Mouse (Mus musculus): ENCODE measurements around the gene Lin28b. TPM values are rescaled to one million over a fixed set of nuclear protein-coding genes. Genes with fewer than 3 reads are reported as not detected.

Gene Lin28b
- not detected in 2 replicates for polyA plus RNA-seq (2012; rRNA removed)

DNA sequence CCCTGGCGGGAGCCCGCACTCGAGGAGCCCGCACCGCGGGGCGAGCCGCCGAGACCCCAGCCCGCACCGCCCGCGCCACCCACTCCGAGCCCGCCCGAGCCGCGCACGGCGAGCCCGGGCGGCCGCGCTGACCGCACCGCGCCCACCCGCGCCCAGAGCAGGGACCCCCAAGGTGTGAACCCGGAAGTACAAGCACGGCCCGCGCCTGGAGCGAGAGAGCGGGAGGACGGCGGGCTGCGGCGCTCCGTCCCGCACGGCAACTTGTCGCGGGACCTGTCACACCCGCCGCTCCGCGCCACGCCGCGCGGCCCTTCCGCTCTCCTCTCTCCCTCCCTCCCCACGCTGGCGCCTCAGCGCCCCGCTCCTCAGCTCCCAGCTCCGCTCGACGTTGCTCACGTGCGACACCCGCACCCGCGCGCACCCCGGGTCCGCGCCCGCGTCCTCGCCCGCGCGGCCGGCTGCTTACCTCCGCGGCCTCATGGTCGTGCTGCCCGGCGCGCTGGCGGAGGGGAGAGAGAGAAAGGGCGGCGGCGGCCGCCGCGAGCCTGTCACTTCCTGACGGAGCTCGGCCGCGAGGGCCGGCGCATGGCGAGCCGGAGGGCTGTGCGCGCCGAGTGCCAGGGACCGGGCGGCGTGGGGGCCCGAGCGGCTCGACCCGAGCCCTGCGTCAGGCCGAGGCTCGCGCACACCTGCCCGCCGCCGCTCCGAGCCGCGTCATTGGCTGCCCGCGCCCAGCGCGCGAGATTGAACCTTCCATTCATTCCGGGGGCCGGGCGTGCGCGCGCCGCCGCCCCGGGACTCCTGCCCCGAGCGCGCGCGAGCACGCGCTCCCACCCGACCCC lies at the start of gene Lin28b:
Gene Lin28b, minus strand, starts transcription at position 635 of the 842 bp plus-strand sequence.
- no peak for DNase-seq (ENCODE audit: low read depth)

DNA sequence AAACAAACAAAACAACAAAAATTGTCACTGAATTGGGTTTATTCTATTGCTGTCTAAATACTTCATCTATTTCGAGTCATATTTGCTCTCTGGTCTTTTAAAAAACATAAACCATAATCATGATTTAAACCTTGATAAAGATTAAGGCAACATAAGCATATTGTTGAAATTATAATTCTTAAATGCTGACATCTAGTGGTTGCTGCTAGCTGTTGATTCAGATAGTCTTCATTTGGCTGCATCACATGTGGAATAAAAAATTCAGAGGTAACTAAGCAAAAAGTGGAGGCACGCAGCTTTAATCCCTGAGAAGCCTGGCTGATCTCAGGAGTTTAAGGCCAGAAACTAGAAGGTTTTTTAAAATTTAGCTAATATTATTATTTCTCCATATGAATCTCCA lies 25.6 kb upstream of the Lin28b start:
- DNase-seq (ENCODE audit: low read depth) = no peak

DNA sequence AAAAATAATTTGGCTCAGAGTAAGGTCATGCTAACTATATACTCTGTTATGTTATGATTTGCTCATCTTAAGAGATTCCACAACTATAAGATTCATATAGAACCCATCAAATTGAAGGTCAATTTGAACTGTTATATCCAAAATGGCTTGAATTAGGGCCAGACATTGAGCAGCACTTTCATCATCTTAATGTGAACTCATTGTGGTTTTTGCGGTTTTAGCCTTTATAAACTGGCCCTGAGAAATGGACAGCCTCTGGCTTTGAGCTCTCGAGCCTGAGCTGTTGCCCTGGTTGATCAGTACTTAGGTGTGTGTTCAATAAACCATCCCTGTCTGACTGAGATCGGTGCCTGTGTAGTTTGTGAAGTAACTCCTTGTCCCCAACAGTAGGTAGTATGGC lies 24.5 kb upstream of the Lin28b start:
- DNase-seq (ENCODE audit: low read depth) = no peak

DNA sequence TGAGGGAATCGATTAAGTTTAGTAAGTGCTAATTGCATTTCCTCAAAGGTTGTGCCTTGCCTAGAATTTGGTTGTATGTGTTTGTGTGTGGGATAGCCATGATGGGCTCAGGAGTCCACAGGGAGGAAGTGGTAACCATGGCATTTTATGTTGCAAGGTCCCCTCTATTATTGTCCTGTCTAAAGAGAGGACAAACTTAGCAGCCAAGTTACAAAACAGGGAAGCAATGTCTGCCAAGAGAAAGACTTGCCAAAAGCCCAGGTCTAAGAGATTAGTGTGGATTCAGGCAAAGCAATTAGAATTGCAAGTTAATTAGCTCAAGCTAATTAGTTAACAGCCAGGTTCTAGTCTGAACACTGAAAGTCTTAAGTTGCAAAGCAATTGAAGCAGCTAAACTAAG lies 14.1 kb upstream of the Lin28b start:
- no peak for DNase-seq (ENCODE audit: low read depth)

DNA sequence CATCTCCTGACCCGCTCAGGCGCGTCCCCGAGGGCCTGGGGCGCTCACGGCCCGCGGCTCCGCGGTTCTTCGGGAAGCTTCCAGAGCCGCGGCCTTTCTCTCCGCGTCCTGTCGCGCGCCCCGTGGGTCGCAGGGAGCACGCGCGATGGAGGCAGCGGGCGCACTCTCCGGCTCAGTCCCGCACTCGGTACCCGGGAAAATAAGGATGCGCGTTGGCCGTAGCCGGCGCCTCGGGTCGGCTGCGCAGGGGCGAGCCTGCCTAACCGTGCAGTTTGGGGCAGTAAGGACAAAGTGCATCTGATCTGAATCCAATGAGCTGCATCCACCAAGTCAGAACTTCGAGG lies 380 bp upstream of the Lin28b start:
- no peak for DNase-seq (ENCODE audit: low read depth)

DNA sequence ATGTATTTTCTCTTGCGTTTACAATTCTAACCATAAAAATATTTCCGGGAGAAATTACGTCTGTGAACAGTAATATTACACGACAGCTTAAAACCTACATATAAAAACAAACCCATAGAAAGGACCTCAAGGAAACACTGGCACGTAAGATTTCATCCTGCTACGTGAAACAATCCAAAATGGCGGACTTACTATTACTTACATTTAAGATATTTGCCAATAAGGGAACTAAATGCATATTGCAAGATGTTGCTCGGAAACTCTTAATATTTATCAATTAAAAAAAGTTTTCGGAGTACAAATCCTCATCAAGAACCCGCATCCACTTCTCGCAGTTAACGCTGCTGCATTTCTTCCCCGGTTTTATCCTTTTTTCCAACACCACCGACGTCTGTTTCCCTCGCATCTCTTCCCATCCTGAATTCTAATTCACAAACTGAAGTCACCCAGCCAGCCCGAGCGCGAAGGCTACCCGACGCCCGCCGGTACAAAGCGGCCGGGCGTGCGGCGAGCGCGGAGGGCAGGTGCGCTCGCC lies 902 bp downstream of the Lin28b start:
- DNase-seq (ENCODE audit: low read depth) = no peak

DNA sequence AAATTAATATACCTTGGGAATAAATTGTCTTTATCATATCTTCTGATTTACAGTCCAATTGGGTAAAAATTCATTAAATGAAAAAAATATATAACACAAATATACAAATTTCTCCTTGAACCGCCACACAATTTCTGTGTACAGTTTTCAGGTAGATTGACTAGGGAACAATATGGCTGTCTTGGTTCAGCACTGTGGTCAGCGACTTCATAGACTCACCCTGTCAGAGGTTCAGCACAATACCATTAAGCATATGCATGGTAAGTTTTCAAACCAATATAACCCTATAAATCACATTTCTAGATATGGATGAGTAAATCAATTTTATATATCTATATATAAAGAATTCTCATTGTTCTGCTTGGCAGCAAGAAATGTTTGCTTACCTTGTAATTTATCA lies 3.0 kb downstream of the Lin28b start:
- no peak for DNase-seq (ENCODE audit: low read depth)

DNA sequence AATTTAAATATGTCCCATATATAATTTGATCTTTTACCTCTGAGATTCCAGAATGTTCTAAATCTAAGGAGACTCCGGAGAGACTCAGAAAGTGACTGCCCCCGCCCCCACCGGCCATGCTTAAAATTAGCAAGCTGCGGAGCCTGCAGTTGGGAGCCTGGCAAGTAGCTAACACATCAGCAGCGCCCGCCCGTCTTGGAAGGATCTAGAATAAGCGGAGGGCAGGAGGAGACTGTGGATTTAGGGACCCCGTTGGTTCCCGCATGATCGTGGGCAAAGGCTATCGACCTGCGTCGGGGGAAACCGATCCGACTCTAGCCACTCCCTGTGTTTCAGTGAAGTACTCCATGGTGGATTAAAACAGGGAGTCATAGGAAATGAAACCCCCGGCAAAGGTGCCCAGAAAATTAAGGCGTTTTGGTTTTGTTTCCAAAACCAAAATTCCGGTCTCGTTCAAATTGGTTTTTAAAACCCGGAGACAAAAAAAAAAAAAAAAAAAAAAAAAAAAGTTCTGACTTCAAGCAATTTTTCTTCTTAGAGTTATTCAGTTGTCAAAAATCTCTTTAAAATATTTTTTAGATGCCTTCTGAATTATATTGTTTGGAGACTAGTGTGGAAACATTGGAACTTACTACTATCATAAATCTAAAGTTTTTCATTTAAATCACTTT lies 12.4 kb downstream of the Lin28b start:
- DNase-seq (ENCODE audit: low read depth) = no peak

DNA sequence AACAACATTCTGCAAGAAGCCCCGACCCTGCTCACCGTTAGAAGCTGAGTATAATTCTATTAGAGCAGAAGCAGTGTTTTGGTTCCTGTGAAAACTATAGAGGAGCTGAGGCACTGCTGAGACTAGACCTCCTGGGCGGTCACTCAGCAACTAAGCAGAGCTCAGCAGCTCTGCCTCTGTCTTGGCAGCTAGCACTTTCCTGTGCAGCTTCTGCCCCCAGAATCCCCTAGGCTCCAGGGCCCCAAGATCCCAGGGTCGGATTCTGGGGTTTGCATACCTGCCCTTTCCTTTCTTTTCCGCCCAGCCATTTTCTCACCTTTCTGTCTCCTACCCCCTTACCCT lies 13.1 kb downstream of the Lin28b start:
- no peak for DNase-seq (ENCODE audit: low read depth)

DNA sequence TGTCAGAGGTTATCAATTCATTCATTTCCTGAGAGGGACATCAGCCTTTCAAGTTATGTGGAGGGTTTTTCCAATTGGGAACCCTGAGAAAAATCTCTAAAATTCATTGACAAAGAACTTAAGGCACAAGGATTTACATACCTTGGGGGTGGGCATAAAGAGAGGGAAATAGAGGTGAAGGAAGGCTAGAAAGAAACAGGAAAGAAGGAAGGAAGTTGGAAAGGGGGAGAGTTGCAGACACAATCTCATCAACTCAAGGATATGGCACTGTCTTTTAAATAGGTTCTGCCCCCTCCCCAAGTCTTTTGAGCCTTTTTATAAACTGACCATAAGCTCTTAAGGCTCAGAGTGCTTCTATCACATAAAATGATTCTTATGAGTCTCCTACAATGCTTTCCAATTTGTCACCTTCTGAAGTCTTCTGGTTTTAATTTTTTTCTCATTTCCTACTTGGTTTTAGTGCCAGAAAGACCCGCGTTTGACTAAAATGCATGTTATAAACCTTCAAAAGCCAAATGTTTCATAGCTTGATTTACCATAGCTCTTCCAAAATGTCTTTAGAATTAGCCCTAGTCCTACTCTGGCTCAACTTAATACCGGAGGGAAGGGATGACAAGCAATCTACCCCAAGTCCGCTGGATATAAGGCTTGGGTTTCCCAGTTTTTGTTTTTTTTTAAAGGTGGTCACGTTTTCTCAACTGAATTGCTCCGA lies 13.6 kb downstream of the Lin28b start:
- DNase-seq (ENCODE audit: low read depth) = no peak

DNA sequence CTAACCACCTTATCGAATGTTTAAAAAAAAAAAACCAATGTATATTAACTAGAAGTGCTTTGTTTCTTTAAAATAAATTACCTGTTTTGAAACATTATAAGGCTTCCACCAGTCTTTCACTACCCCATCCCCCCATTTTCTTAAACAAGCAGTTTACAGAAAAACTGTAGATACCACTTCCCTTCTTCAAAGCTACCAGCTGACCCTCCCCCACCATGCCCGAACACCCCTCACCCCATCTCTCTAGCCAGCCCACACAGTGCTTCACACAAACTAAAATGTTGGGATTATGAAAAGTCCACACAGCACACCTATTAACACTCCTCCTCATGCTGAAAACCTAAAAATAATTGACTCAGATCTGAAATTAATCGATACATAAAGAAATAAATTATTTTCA lies 14.9 kb downstream of the Lin28b start:
- no peak for DNase-seq (ENCODE audit: low read depth)

DNA sequence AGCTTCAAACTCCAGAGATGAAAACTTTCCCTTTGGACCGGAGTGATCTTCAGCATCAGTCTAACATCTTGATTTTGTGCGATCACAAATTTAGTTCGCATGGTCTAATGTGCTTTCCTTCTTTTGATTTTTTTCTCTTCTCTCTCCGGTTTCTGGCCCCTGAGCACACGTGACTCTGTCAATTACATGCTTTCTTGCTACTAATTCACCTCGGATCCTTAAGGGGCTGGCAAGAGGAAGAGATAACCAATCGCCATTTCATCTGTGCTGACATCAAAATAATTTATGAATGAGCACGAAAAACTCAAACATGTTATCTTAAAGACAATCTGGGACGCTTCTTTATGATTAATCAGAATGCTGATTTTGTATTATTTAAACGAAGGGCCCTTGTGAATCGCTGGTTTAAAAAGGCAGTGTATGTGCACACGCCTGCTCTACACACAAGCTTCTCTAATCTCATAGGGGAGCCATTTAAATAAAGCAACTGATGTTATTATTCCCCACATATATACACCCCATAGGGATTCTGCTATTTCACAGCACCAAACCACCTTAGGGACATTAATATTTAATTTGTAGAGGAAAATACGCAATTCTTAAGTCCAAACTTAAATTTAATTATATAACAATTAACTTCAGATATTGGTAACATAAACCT lies 16.0 kb downstream of the Lin28b start:
- DNase-seq (ENCODE audit: low read depth) = no peak

DNA sequence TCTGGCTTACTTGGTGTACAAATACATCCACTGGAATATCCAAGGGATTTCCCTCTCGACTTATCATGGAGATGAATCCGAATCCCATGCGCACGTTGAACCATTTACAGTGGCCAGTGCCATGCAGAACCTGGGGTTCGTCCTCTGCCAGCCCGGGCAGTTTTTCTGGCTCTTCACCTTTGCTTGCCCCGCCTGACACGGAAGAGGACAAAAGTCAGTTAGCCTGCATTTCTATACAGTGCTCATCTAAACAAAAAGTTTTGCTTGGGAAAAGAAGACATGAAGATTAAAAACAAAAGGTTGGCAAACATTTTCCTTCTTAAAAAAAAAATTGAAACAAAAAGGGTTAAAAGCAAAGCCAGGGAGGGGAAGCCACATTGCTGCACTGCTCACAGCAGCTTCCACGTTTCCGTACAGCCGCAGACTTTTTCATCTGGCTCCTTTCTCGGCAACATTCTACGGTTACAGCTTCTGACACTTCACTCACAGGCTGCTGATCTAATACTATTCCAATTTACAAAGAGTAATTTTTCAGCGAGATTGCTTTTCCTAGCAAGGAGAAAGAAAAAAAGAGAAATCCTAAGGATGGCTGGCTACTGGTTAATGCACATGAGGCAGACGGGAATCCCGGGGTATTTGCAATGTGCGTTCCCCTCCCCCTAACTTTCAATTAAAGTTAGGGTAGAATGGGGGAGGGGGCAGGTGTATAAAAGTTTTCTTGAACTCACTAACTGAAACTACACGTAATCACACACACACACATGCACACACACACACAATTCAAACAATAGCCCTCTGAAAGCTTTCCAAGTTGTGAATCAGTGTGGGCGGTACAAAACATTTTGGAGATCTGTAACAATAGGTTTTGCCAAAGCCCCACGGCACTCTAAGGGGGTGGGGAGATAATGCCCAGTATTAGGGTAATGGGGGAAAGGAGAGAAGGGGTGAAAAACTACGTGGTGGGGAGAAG lies 16.9 kb downstream of the Lin28b start:
- DNase-seq (ENCODE audit: low read depth) = no peak

DNA sequence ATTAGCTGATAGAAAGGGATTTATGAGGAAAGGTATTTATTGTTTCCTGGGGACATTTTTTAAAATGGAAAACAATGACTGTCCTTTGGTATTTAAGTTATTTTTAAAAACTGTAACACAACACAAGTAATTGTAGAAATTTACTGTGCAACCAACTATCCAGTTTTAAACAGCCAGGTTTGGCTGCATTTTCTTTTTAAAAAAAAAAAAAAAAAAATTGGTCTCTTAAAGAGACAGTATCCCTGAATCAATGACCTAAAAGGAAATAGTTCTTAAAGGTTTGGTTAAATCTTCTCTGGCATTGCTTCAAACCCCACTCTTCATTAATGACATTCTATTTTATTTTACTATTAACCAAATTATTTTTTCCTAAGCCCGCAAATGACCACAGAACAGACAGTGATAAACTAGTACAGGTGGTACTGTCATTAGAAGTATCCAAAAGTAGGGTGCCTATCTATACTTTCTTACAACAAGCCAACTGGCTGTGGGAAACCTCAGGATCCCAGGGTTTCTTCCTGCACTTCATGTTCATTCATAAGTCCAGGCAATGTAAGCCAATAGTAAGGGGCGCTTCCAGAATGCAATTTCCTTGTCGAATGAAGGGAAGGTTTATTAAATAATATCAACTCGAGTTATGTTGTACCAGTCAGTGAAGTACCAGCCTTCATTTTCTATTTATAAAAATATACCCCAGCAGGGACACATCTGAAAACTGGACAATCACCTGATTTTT lies 17.8 kb downstream of the Lin28b start:
- DNase-seq (ENCODE audit: low read depth) = no peak

DNA sequence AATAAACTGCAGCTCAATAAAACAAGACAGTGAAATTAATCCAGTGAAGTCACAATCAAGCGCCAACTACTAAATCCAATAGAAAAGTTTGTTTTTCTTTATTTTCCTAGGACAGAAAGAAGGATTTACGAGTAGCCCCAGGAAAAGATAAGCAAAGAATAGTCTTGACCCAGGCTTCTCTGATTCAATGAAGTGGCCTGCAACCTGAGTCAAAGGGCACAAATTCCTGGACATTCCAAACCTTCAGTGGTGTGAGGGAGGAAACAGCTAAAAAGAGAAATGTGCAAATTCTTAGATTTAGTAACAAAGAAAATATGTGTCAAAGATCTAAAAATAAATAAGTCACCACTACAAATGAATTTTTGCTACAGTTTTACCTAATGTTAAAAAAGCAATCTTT lies 27.6 kb downstream of the Lin28b start:
- no peak for DNase-seq (ENCODE audit: low read depth)

DNA sequence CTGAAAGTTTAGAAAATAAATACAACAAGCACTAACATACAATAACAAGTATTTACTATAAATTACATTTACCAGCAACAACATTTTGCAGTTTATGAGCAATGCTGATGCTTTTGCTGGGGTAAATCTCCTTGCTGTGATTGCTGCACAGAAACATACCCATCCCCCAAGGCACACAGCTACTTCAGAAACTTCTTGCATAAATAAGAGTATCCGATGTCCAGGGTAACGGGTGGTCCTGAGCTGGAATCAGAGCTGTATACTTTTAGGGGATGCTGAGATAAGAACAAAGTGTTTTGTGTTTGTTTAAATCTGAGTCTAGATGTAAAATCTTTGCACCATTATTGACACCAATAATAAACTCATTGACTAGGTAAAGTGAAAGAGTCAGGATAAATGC lies 28.1 kb downstream of the Lin28b start:
- DNase-seq (ENCODE audit: low read depth) = no peak

DNA sequence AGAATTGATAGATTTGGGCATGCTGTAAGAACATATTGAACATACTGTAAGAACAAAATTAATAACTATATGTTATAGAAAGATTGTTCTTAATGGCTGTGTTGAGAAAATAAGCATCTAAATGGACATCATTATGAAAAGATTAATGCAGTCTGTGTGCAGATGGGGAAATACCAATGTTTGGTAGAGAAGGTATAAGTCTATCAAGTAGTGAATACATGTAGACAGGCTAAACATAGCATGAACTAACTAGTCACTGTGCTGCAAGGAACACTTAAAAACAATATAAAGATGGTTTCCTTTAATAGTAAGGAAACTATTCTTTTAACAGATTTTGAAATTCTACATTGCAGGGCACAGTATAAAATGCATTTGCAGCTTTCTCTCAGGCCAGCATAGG lies 39.6 kb downstream of the Lin28b start:
- no peak for DNase-seq (ENCODE audit: low read depth)

DNA sequence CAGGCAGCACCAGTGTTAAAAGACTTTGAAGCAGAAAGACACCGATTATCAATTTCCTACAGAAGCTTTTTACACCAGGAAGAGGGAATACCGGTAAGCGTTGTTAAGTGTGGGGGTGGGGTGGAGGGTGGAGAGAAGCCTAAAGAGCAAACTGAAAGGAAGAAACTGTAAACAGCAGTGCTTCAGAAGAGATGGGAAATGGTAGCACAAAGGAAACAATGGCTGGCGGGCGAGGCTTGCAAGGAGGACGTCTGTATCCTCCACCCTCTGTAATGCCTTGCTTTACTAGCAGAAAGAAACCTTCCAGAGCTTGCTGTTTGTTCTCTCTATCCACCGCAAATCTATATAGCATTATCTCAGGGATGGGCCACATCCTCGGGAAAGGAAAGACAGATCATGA lies 40.0 kb downstream of the Lin28b start:
- DNase-seq (ENCODE audit: low read depth) = no peak

DNA sequence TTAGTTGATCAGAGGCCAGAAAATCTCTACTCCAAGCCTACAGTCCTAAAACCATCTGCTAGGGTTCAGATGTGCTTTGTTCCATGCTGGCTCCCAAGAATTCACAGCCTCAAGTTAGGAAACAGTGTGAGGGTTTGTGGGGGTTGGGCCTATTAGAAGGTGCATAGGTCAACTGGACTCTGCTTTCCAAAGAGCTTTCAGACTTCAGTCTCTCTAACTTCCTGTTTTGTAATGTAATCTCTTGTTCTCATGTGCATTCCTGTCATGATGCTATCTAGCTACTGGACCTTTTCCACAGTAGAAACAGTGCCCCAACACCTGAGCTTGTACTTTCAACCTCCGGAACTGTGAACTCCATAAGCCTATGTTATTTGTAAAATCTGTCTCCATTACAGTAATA lies 63.8 kb downstream of the Lin28b start:
- DNase-seq (ENCODE audit: low read depth) = no peak

DNA sequence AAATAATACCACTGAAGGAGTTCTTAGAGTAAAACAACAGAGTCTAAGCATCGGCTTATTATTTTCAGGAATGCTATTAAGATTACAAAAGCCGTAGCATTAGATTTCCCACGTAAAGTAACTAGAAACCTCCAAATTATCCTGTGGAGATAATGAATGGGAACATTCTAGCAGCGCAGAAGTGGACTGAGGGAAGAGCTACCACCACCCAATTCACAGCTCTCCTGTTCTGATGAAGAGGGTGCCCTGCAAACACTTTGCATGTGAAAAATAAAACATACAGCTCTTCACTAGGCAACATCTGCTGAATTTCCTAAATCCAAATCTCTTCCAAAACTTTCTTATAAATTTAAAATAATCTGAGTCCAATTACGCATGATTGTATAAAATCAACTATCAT lies 74.1 kb downstream of the Lin28b start:
- DNase-seq (ENCODE audit: low read depth) = no peak
